Mouse (Mus musculus) adrenal gland, postnatal 0 days (tissue): ENCODE data around the gene Tfap2a. TPM values are rescaled to one million over a fixed set of nuclear protein-coding genes. Genes with fewer than 3 reads are reported as not detected.

Source experiments
- polyA plus RNA-seq: library from polyadenylated mRNA; unstranded; fragments of >200 nt; fragmentation: Nextera tagmentation; extraction: Ambion mirVana; gene quantifications from 2 replicates; pipeline ENCODE4 v1.2.1, GENCODE M21; 2015

Tfap2a gene
- 0.71 and 0.90 TPM in 2 replicates for polyA plus RNA-seq

DNA sequence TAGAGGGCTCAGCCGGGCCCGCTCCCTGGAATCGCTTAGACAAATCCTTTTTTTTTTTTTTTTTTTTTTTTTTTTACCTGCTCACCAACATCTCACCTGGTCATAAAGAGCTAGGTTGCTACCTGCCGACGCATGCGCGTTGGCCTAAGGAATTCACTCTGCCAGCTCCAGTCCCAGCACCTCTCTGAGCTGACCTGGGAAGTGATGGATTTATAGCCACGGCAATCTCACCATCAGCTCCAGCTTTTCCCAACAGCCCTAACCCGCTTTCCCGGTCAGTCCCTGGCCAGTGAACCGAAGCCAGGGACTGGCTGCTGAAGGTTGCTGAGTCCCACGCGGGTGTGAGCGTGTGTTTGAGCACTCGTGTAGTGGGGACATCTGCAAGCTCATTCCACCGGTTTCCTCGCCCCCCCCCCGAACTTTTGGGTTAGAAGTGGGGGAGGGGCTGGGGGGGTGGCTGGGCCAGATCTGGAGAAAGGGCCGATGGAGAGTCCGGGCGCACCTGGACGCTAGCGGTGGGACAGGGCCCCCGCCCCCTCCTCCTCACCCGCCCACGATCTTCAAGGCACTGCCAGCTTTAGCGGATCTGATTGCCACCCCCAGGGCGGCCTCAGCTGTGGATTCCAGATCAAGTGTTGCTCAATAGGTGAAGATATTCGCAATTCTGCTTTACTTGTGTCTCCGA, at the start of gene Tfap2a:
Gene Tfap2a (minus strand): TSS at position 181 of the 685 bp plus-strand sequence.

Other genes starting within 250 kb of the Tfap2a start
- 4.2 and 7.3 TPM in 2 replicates for gene Gcnt2, start 121.4 kb upstream of the Tfap2a start, polyA plus RNA-seq